Mouse (Mus musculus) gastrocnemius, postnatal 4 days (tissue): Measurements from ENCODE around the gene Pnma3. TPM values are rescaled to one million over a fixed set of nuclear protein-coding genes. Genes with fewer than 3 reads are reported as not detected.
"Not testable (repeated sequence)": the region's sequence is repeated elsewhere in the genome, so short reads cannot be mapped to it uniquely, and the experiment has no call there.

Source experiments
- DNase-seq, 2 experiments: peaks; one replicate each; pipeline ENCODE4 v3.0.0; 2021 to 2022; ENCODE audit warnings: low spot score in 2 of 2, mixed read lengths in 2 of 2
- long read RNA-seq, 2 experiments: library from polyadenylated mRNA; stranded (forward); transcript quantifications; one replicate each; pipeline ENCODE4 v2.0.0; 2021
- total RNA-seq, 2 experiments: library from RNA; stranded (reverse); gene quantifications; 2 replicates each; pipeline ENCODE4 v1.2.3; 2021

Gene Pnma3
- total RNA-seq: not detected
- long read RNA-seq, experiment 1: 0 reads
- long read RNA-seq, experiment 2: 0 reads

GRCm38 (mm10) chrX:73064415-73064793, at the start of gene Pnma3:
TSS of gene Pnma3 (plus strand) at chrX:73064787.
- no peak for DNase-seq

- no peak for DNase-seq
Measured at GRCm38 (mm10) chrX:73037003-73037402, 27.6 kb upstream of the Pnma3 start, which contains the start of gene Pnma5. TSS of gene Pnma5 (minus strand) at chrX:73037103.

GRCm38 (mm10) chrX:73038831-73039230, 25.8 kb upstream of the Pnma3 start:
- no peak for DNase-seq

GRCm38 (mm10) chrX:73039666-73040065, 24.9 kb upstream of the Pnma3 start:
- no peak for DNase-seq

GRCm38 (mm10) chrX:73053860-73054563, 10.6 kb upstream of the Pnma3 start:
- peak; percentile 82 to 87 for DNase-seq

GRCm38 (mm10) chrX:73061528-73061927, 3.1 kb upstream of the Pnma3 start:
- DNase-seq: no peak

- DNase-seq: no peak
Measured at GRCm38 (mm10) chrX:73062323-73062722, 2.3 kb upstream of the Pnma3 start.

- peak in 1 of 2 experiments; percentile 8 for DNase-seq
Measured at GRCm38 (mm10) chrX:73063512-73064414, 824 bp upstream of the Pnma3 start.

- not testable (repeated sequence) for DNase-seq
Measured at GRCm38 (mm10) chrX:73066765-73067312, 2.3 kb downstream of the Pnma3 start.

- DNase-seq: not testable (repeated sequence)
Measured at GRCm38 (mm10) chrX:73082267-73083055, 17.9 kb downstream of the Pnma3 start, which contains the start of gene Xlr4a. TSS of gene Xlr4a (minus strand) at chrX:73082478.

GRCm38 (mm10) chrX:73096941-73097508, 32.4 kb downstream of the Pnma3 start, which contains the start of gene Xlr3a:
TSS of gene Xlr3a (minus strand) at chrX:73097095.
- DNase-seq: not testable (repeated sequence)

- not testable (repeated sequence) for DNase-seq
Measured at GRCm38 (mm10) chrX:73116747-73117146, 52.2 kb downstream of the Pnma3 start, which contains the start of gene Gm14685. TSS of gene Gm14685 (plus strand) at chrX:73117047.

Other genes with a start within 250 kb of the Pnma3 start
- under 1 TPM; 0.15 to 0.18 TPM for gene Gabrq, start 239.6 kb upstream of the Pnma3 start, total RNA-seq
- 10 to 100 TPM; 26.9 to 28.8 TPM for gene Cetn2, start 146.4 kb upstream of the Pnma3 start, total RNA-seq
- 10 to 100 TPM; 13.5 to 15.7 TPM for gene Nsdhl, start 146.2 kb upstream of the Pnma3 start, total RNA-seq
- 10 to 100 TPM; 13.9 to 21.5 TPM for gene Zfp185, start 77.4 kb upstream of the Pnma3 start, total RNA-seq
- under 1 TPM in 1 of 2 experiments, not detected in 1; 0.12 TPM for gene Pnma5, start 27.7 kb upstream of the Pnma3 start, total RNA-seq
- under 1 TPM in 1 of 2 experiments, not detected in 1; 0.26 TPM for gene Xlr4a, start 17.7 kb downstream of the Pnma3 start, total RNA-seq
- under 1 TPM; 0.54 to 0.88 TPM for gene Xlr3a, start 32.3 kb downstream of the Pnma3 start, total RNA-seq
- under 1 TPM in 1 of 2 experiments, not detected in 1; 0.15 TPM for gene Gm14685, start 52.3 kb downstream of the Pnma3 start, total RNA-seq
- not detected for gene Xlr5b, start 84.0 kb downstream of the Pnma3 start, total RNA-seq
- not detected for gene DXBay18, start 84.7 kb downstream of the Pnma3 start, total RNA-seq
- gene Spin2d, start 112.2 kb downstream of the Pnma3 start, total RNA-seq: not detected
- gene Xlr3b, start 127.4 kb downstream of the Pnma3 start, total RNA-seq: 10 to 100 TPM in 1 of 2 experiments, under 1 TPM in 1; 0.93 to 11.6 TPM
- gene Xlr4b, start 149.5 kb downstream of the Pnma3 start, total RNA-seq: under 1 TPM in 1 of 2 experiments, not detected in 1; 0.20 TPM
- 1 to 10 TPM; 6.8 to 7.2 TPM for gene F8a, start 163.5 kb downstream of the Pnma3 start, total RNA-seq
- under 1 TPM in 1 of 2 experiments, not detected in 1; 0.49 TPM for gene Xlr4c, start 178.3 kb downstream of the Pnma3 start, total RNA-seq
- gene Xlr3c, start 200.6 kb downstream of the Pnma3 start, total RNA-seq: not detected
- not detected for gene Xlr5a, start 228.2 kb downstream of the Pnma3 start, total RNA-seq
- gene Xlr5c, start 228.2 kb downstream of the Pnma3 start, total RNA-seq: not detected